Mouse (Mus musculus): ENCODE results near the gene Ubash3a.
A peak's percentile ranks its signal among the peaks of the same experiment; 100 is the strongest.

Ubash3a gene

DNA sequence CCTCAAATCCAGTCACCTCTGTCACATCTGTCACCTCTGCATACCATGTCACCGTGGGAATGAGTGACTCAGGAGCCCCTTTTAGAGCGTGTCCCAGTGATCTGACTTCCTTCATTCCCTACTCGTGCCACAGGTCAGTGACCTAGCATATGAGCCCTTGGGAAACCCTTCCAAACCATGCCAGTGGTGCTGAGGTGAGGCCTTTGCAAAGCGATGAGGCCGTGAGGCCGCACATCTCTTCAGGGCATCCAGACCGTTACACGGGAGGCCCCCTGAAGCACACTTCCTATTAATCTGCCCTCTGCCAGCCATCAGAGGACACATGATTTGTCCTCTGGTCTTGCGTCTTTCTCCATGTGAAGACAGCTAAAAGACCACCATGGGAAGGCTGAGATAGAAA, 71.9 kb downstream of the Ubash3a start:
- DNase-seq (ENCODE audit: low spot score in 2 of 2) = no peak

DNA sequence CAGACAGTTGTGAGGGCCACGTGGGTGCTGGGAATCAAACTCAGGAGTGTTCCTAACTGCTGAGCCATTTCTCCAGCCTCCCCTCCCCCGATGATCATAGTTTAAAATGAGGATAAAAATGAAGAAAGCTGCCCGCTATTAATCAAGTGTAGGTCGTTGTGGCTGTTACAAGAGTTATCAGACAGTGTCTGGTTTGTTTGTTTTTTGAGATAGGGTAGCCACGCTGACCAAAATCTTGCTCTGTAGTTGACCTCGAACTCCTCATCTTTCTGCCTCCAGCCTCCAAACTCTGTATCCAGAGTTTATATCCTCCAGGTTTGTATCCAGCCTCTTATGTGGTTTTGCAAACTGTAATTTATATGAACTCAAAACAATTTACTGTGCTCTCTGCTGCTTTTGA, 72.6 kb downstream of the Ubash3a start:
- DNase-seq (ENCODE audit: low spot score in 2 of 2) = no peak

GRCm38 (mm10) chr17:31281830-31282686, 74.4 kb downstream of the Ubash3a start:
- no peak for DNase-seq (ENCODE audit: low spot score in 2 of 2)

- DNase-seq (ENCODE audit: low spot score in 2 of 2) = no peak
Measured at GRCm38 (mm10) chr17:31282687-31283053, 75.0 kb downstream of the Ubash3a start.

DNA sequence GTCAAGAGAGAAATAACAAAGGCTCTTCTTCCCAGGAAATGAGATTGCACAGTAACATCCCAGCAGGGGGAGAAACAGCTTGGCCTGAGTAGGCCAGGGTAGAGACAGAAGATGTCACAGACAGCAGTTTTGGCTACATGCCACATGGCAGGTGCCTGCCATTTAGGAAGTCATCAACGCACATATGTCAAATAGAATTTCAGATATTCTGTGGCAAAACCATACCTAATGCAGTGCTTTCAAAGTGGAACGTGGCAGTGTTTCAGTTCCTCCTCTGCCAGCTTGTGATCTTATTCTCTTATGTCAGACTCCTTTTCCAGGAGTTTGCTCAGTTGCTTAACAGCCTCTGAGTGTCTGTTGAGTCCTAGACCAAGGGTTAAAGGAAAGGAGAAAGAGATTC, 78.2 kb downstream of the Ubash3a start:
- DNase-seq (ENCODE audit: low spot score in 2 of 2) = no peak

GRCm38 (mm10) chr17:31286492-31286891, 78.8 kb downstream of the Ubash3a start, which contains the start of gene Slc37a1:
TSS of gene Slc37a1 (plus strand) at chr17:31286792.
- DNase-seq (ENCODE audit: low spot score in 2 of 2) = no peak

DNA sequence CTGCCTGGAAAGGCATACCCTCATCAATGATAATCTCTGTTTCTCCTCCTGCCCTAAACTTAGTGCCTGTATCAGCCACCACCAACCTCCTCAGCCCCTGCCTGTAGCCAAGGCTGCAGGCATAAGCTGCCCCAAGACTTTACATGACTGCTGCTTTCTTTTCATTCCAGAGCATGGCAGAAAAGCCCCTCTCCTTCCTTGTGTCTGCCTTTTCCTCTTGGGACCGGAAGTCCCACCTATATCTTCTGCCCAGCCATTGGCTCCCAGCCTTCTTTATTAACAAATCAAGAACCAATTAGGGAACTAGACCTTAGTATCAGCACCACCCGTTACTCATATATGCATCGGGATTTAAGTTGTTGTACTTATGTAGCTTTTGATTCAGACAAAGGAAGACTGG, 79.5 kb downstream of the Ubash3a start:
- DNase-seq (ENCODE audit: low spot score in 2 of 2) = no peak

GRCm38 (mm10) chr17:31288999-31289726, 81.5 kb downstream of the Ubash3a start:
- DNase-seq (ENCODE audit: low spot score in 2 of 2) = no peak

DNA sequence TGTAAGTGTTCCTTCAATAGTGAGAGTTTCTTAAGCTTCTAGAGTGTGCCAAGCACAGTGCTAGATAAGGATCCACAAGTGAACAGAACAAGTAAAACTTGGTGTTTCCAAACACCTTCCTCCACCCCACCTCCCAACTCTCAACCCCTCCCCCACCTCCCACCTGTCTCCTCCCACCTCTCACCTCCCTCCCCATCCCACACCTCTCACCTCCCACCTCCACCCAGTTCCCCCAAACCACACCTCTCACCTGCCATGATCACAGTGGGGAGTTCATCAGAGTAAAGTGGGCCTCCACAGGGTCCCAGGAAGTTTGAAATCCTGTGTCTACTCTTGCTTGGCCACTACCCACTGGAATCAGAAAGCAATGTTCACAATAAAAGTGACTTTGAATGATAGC, 82.6 kb downstream of the Ubash3a start:
- no peak for DNase-seq (ENCODE audit: low spot score in 2 of 2)

DNA sequence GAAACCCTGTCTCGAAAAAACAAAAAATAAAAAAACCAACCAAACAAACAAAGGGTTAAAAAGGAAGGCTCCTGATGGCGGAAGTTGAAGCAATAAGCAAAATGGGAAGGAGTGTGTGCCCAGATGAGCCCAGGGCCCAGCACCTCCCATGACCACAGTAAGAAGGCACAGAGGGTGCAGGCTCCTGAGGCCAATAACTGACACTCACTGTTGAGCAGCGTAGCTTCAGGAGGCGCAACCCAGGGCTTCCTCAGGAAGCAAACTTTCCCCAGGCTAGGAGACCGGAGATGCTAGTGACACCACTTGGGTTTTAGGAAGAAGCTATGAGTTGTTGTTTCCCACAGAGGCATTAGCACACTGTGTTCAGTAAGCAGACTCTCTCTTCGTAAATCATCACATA, 83.2 kb downstream of the Ubash3a start:
- DNase-seq (ENCODE audit: low spot score in 2 of 2) = no peak

GRCm38 (mm10) chr17:31294363-31295214, 86.9 kb downstream of the Ubash3a start:
- peak in 1 of 2 experiments; percentile 74 for DNase-seq (ENCODE audit: low spot score in 2 of 2)

- DNase-seq (ENCODE audit: low spot score in 2 of 2) = peak; percentile 71 to 83
Measured at GRCm38 (mm10) chr17:31295215-31295891, 87.7 kb downstream of the Ubash3a start.

DNA sequence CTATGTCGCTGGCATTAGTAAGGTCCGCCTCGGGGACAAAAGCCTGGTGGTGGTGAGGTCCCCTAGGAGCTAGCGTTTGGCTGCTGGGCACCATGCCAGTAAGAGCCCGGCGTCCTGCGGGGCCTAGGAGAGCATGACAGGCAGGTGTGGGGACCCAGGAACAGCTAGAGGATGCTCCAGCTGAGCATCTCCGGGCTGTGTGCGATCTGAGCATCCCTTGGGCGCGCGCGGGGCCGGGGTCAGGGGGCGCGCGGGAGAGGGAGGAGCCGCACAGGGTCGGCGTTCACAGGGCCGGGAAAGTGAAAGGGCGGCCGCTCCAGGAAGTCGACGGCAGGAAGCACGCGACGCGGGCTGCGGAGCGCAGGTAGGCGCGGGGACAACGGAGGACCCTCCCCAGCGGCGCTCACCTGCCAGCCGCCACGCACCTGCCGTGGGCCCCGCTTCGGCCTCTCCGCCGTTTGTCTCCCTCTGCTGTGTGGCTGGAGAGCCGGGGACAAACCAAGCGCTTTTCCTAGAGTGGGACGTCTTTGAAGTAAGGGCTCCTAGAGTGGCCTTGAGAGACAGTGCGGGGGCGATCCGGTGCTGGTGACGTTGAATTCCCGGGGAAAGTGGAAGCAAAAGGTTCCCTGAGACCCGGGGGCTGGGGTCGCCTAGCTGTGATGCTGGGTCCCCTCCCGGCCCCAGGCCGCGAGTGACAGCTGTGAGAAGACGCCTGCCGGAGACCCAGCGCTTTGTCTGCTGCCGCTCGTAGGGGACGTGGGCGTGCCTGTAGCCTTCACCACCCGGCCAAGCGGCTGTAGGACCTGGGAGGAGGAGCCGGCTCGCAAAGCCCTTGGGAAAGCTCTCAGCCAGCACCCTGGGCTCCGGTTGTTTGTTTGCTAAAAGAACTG, 88.5 kb downstream of the Ubash3a start:
- DNase-seq (ENCODE audit: low spot score in 2 of 2) = peak; percentile 77 to 86

Measured in thymus, postnatal 10 days (tissue).